Mouse (Mus musculus): ENCODE results near the gene Ptpn14.
A peak's percentile ranks its signal among the peaks of the same experiment; 100 is the strongest.
"Not testable (repeated sequence)": the region's sequence is repeated elsewhere in the genome, so short reads cannot be mapped to it uniquely, and the experiment has no call there.

Ptpn14 gene

DNA sequence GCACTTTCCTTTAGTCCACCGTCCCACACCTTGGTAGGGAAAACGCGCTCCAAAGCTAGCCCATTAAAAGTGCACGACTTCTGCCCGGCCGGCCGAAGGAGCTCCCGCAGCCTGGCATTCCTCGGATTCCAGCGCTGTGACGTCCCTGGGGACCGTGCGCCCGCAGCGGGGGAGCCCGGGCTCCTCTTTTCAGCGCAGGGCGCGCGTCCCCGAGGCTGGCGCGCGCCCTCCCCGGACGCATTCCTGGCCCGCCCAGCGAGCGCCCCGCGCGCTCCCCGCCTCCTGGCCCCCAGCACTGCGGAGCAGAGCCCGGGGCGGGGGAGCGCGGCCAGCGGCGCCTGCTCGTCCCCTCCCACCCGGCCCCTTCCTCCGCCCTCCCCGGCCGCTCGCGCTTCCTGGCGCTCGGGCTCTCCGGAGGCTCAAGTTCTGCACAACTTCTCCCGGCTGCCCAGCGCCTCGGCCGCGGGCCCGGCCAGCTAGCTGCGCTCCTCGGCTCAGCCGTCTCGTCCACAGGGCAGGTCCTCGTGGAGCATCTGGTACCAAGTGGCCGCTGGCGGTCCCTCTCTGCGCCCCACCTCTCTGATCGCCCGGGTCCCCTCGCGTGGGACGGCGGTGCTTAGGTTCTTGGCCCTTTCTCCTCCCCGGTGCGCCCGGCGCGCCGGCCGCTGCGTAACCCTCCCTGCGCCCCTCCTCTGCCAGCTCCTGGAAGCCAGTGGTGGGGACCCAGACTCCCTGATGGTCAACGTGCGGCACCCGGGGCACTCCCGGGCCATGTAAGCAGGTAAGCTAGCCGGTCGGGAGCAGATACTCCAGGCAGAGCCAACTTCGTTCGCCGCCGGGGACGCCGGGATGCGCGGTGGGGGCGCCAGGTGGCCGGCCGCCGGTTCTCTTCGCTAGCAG, at the start of gene Ptpn14:
Gene Ptpn14, plus strand, starts transcription at position 385 of the 900 bp plus-strand sequence.
- peak; percentile 99 for DNase-seq (ENCODE audit: inconsistent ontology term)

DNA sequence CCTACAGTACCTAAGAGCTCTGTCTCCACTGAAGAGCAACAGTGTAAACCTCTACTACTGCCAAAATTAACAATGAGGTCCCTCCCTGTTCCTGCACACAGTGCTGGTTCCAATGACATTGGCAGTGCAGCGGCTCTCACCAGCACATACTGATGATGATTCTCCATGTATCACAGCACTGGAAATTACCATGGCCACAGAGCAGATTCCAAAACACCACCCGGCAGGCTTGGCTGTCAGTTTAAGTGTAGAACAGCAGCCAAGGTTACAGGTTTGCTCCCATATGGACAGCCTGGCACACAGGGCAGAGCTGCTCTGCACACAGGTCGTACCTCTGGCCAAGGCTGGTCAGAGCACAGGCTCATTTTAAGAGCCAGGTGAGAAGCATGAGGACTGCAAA, 48.5 kb upstream of the Ptpn14 start:
- DNase-seq (ENCODE audit: inconsistent ontology term), result no peak

DNA sequence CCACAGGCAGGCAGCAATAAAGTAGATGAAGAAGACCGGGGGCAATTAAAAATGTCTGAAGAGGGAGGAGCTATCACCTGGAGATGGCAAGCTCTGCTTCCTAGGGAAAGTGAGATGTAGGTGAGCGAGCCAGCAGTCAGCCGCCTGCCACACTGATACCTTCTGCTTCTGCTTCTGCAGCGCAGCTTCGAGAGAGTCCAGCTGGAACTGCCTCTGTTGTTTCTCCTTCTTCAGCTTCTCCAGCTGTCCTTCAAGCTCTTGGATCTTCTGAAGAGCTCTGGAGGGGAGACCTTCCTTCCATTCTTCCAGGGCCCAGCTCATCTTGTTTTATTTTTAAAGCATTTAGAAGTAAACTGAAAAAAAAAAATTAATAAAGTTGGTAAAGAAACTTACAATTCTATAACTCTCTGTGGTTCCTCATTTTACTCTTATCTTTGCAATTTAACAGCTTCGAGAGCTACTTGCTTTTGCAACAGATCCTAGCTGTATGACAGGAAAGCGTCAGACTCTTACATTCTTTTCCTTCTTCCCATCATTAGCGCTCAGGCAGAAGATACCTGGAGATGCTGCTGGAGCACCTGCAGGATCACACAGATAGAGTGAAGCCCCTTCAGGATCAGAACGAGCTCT, 43.2 kb upstream of the Ptpn14 start:
- DNase-seq (ENCODE audit: inconsistent ontology term), result no peak

DNA sequence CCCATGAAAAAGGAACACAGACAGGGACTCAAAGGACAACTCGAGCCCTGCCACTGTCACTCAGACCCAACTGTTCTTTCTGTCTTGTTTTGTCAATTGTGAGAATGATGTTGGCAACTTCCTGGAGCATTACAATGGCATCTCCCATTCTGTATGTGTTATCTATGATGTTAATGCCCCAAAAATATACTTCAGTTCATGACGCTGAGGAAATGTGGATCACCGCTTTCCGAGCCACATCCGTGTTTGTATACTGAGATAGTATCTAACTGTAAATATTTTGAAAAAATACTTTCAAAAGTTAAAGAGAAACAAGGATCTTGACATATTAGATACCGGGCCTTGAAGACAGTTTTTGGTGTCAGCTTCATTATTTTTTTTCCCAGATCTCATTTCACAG, 42.0 kb upstream of the Ptpn14 start:
- DNase-seq (ENCODE audit: inconsistent ontology term), result no peak

DNA sequence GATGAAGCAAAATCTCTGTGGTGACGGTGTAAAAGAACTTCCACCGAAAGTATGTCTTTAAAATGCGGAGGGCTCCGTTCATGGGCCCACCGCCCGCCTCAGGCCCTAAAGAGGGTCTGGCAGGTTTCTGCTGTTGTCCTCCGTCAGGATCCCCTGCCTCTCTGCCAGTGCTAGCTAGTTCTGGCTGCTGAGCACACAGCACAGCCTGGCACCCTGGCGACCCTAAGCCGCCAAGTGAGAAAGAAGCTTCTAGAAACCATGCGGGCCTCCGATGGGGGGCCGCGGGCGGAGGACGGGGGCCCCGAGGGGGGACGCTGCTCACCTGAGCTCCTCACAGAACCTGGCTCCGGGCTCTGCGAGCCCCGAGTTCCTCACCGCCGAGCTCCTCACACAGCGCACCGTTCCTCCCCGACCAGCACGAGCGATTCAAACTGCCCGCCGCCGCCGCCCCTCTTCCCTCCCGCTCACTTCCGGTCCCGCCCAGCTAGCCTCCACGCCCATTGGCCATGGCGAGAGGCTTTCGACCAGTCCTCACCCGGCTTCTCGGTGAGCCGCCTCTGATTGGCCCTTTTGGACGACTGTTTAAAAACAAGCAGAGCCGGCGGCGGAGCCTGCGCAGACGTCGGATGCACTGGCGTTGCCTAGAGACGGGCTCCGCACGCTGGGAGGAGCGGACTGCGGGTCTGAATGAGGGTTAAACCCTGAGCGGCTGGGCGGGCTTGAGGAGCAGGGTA, 40.2 kb upstream of the Ptpn14 start, which contains the start of gene Cenpf:
Gene Cenpf, minus strand, starts transcription at position 433 of the 734 bp plus-strand sequence.
- peak; percentile 98 for DNase-seq (ENCODE audit: inconsistent ontology term)

DNA sequence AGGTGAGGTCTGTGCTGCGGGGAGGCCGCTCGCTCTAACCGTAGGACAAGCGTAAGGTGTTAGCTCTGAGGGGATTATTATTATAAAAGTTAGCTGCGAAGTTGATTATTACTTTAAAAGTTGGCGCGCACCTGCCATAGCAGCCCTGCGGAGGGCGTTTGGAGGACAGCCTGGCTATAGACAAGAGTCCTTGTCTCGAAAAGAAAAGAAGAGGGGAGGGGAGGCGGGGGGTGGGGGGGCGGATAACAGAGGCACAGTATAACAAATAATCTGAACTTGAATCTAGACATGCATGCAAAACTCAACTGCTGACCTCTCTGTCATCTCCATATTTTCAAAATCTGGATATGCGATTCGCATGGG, 39.7 kb upstream of the Ptpn14 start:
- DNase-seq (ENCODE audit: inconsistent ontology term), result no peak

DNA sequence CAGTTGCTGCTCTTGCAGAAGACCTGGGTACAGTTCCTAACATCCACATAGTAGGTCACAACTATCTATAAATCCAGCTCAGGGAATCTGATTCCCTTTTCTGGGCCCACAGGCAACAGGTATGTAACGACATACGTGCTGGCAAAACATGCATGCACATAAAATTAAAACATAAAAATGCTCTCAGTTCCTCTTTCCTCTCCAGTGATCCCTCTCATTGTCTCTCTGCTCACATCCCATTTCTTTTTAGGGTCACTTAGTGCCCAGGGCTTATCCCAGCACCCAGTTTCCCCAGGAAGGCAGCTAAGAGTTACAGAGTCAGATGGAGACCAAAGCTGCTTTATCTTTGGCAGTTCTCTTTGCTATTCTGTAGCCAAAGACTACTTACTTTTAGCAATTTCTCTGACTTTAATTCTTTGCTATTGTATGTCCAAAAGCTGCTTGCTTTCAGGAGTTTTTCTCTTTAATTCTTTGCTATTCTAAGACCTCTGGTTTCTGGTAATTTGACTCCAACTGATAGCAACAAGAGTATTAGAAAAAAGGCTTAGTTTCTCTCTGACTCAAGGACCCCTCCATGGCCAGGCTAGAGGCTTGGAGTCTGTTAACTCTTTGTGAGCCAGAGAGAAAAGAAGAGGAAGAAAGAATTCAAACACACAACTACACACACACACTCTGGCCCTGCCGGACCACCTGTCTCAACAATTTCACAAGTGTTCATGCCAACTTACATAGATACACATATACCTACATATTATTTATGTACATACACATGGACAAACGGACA, 38.8 kb upstream of the Ptpn14 start:
- DNase-seq (ENCODE audit: inconsistent ontology term), result no peak

DNA sequence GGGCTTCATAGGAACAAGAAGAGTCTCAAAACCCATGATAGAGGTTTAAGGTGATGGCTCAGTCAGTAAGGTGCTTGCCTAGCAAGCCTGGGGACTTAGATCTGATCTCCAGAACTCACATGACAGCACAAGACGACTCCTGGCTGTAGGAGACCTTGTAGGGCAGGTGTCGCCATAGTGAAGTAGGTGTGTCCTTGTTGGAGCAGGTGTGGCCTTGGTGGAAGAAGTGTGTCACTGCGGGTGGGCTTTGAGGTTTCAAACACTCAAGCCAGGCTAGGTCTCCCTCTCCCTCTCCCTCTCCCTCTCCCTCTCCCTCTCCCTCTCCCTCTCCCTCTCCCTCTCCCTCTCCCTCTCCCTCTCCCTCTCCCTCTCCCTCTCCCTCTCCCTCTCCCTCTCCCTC, 35.6 kb upstream of the Ptpn14 start:
- not testable (repeated sequence) for DNase-seq (ENCODE audit: inconsistent ontology term)

DNA sequence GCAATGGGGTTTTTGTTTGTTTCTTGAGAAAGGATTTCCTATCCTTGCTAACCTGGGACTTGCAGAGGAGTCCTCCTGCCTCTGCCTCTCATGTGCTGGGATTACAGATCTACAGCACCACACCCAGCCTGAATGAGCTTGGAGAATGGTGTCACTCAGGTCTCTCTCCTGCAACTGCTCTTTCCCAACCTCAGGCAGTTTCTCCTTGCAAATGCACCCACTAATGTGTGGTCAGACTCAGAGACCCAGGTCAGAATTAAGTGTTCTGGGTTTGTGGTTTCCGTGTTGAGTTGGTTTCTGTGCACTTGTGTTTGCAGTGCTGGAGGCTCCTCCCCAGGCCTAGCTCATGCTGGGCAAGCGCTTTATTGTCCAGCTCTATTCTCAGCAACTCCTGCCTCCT, 33.7 kb upstream of the Ptpn14 start:
- no peak for DNase-seq (ENCODE audit: inconsistent ontology term)

DNA sequence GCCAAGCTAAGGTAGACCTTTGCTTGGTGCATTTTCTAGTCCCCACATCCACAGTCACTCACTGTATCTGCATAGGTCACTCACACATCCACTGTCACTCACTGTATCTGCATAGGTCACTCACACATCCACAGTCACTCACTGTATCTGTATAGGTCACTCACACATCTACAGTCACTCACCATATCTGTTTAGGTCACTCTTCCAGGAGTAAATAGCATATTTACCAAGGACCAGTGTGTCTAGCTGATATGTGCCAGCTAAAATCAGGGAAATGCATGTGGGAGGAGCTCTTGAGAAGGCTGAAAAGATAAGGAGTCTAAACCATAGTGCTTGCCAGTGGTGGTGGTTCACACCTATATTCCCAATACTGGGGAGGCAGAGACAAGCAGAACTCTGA, 32.7 kb upstream of the Ptpn14 start:
- no peak for DNase-seq (ENCODE audit: inconsistent ontology term)

DNA sequence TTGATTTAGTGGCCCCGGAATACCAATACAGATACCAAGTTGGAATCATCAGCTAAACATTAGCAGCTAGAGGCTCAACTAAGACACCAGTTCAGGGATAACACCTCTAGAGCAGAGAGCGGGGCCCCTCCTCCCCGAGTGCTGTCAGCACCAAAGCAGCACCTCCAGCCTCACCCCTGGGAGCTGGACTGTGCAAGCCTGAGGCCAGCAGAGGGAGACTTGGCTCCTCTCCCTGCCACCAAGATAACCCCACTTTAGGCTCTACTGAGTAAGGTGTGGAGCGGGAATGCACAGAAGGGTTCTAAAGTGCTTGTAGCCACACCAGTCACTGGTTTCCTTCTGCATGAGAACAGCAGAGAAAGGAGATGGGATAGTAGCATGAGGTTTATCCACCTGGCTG, 29.7 kb upstream of the Ptpn14 start:
- no peak for DNase-seq (ENCODE audit: inconsistent ontology term)

DNA sequence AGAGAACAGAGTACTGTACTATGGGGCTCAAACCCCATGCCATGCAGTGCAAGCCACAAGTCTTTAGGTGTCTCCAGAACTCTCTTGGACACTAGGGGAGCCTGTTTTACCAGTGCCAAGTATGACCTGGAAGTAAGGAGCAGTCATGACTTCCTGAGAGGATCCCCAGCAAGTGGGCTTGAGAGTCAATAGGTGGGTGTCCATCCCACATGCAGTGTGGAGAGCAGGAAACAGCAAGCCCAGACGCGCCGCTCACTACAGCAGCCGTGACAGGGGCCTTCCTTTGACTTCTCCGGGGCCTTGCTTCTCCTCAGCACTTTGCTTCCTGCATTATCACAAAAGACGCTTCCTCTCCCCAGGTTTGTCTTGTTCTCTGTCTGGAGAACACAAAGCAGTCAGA, 27.9 kb upstream of the Ptpn14 start:
- DNase-seq (ENCODE audit: inconsistent ontology term), result no peak

DNA sequence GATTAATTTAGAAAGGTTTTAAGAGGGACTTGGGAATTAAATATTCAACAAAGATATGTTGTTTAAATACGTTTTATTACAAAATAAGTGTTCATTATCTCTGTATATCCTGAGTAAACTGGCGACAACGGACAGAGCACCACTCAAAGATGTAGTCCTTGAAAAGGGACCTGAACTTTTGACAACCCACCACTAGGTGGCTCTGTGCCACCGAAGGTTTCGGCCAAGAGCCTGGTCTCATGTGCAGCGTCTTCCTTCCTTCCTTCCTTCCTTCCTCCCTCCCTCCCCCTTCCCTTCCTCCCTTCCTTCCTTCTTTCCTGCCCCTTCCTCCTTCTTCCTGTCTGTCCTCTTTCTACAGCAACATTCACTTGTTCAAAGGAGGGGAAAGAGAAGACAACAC, 27.1 kb upstream of the Ptpn14 start:
- peak; percentile 39 for DNase-seq (ENCODE audit: inconsistent ontology term)

DNA sequence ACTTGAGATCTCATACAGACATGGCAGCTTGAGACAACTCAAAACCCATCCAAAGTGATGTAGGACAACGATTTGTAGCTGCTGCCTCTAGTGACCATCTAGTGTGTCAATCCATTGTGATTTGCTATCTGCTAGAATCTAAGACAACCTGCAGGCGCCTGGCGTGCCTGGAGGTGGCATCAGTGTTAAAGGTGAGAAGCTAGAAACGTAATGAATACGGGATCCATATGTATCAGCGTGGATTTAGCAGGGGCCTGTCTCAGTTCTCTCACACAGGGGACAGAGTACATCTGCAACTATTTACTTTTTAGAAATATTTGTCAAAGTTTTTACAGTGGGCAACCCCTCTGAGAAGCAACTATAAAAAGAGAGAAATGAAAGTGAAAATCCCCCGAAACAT, 24.9 kb upstream of the Ptpn14 start:
- DNase-seq (ENCODE audit: inconsistent ontology term), result no peak

DNA sequence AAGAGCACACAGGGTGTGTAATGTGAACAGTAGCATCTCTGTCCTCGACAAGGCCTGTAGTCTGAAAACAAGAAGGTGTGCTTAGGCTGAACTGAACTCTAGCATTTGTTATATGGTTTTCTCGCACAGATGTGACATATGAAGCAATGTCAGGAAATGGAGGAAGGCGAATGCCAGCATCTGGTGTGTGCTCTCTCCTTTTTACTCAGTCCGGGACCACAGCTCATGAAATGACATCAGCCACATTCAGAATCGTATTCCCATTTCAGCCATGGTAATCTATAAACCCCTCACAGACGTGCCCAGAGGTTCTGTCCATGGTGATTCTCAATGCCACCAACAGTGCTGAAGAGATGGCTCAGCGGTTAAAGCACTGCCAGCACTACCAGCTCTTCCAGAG, 24.5 kb upstream of the Ptpn14 start:
- no peak for DNase-seq (ENCODE audit: inconsistent ontology term)

DNA sequence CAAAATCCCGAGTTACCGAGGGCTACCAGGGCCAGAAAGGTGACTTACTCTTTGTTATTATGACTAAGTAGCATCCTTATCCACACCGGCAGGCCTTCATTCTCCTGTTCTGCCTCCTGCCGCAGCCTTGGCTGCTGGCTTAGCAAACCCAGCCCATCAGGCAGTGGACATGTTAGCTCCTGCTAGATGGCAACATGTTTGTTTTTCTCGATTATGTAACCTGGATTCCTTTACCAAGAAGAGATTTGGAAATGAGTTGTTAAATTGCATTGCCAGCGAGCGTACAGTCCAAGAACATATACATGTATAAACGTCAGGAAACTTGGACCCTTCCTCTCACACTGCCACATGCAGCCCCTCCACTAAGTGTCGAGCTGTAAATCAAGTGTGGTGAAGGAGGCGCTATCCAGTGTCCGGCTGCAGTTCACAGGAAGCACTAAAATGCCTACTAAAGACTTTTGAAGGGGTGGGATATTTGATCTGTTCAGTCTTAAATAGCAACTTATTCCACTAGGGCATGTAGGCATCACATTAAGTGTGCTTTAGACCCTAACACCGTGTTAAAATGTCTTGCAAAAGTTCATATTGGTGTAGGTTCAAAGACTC, 21.9 kb upstream of the Ptpn14 start:
- DNase-seq (ENCODE audit: inconsistent ontology term), result no peak

DNA sequence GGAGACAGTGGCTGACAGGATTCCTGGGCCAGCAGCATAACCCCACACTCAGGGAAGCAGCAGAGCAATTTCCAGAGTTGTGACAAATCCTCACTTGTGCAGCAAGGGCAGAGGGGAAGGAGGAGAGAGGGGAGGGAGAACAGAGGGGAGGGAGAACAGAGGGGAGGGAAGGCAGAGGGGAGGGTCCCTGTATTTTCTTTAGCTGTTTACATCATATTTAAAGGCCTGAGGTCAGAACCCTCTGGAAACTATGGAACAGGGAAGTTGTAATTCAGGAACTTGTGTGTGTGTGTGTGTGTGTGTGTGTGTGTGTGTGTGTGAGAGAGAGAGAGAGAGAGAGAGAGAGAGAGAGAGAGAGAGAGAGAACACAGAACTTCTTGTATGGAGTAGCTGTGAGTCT, 21.1 kb upstream of the Ptpn14 start:
- no peak for DNase-seq (ENCODE audit: inconsistent ontology term)

DNA sequence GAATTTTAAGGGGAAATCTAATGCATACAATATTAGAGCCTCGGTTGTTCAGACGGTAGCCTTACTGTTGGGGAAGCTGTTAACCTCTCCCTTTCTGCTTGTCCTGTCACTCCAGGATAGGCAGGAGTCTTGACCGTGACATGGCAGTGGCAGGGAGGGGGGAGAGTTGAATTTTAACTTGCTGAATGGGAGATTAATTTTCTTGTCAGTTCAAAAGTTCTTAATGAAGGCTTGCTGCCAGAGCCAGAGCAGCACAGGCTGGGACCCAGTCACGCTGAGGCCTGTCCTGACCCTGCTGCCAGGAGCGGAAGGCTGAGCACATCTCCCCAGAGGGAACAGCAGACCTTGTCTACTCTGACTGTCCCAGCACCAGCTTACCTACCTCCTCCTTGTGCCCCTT, 20.6 kb upstream of the Ptpn14 start:
- DNase-seq (ENCODE audit: inconsistent ontology term), result no peak

DNA sequence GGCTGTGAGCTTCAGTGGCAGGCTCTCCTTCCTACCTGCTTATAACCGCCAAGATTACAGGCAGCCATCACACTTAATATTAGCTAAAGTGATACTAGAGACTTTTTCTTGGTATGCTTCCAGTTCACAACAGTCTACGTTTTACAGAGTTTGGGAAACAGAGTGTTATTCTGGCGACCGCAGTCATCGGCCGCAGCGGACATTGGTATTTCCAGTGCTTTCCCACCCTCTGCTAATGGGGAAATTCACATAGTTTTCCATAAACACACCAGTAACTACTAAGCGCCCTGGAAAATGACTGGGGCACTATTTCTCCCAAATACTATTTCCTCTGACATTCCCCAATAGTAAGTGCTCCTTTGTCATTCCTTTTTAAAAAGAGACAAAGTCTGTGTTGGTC, 19.1 kb upstream of the Ptpn14 start:
- no peak for DNase-seq (ENCODE audit: inconsistent ontology term)

DNA sequence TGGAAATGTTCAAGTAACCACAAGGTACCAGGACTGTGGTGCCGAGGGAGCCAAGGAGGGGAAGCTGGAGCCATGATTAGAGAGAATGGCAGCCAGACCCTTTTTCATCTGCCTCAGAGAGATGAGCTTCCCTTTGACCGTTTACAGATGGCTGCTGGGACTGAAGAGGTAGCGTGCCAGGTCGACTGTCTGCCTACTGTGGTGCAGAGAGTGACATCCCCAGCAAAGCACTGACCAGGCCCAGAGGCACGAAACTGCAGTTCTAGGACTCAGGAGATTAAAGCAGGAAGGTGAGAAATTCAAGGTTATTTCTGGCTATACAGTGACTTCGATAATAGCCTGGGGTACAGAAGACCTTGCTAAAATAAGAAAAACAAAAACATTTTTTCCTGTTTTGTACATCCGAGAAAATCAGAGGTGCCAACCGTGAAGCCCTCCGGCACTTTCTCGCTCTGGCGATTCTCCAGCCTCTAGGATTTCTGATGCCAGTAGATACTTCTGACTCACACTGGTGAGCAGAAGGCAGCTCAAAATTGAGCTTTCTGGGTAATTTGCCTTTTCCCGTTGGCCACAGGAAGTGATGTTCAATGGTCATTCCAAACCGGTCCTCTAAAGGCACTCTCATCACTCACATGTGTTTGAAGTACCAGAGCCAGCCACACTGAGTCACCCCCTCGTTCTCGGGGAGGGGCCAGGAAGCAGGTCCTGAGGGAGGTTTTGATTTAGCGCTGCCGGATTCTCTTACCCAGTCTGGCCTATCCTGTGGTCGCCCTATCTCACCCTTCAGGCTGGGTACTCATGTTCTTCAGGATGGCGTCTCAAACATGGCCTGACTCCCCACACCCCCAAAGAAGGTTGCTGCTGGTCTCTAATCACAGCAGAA, 11.9 kb upstream of the Ptpn14 start:
- DNase-seq (ENCODE audit: inconsistent ontology term), result peak; percentile 66

Measured in Muller cell, postnatal 12 days (primary cell).